Mouse (Mus musculus): Measurements from ENCODE around the gene Slc35d1. TPM values are rescaled to one million over a fixed set of nuclear protein-coding genes. Genes with fewer than 3 reads are reported as not detected.
A peak's percentile ranks its signal among the peaks of the same experiment; 100 is the strongest.

The Slc35d1 gene
- polyA plus RNA-seq, 1 experiment from 2014 or later, result 9.4 TPM

DNA sequence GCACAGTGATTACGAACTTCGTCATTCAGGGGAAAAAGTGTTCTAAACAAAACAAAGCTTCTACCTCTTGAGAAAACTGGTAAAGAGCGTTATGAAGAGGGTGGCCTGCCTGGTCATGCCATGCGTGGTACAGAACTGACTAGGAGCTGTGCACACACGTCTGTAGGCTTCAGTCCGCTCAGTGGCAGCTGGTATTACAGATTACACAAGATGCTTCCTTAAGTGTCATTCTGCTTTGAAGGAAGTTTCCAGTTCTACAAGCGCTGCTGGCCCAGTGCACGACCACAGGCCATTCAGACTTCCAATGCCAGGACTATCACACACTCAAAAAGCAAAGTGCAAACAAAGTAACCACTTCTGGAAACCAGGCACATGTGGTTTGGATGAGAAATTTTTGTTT lies 17.6 kb downstream of the Slc35d1 start:
- no peaks in the 10 kb centered on the region for H3K9me3 ChIP-seq (replicated peaks; ENCODE audit: low read length)
- ATAC-seq (replicated peaks; ENCODE audit: low FRiP score, low read depth) (no peak), DNase-seq (ENCODE audit: low spot score) (no peak)
- no peak overlapping the region for H3K9ac ChIP-seq (ENCODE audit: low read depth, low read length)
- H3K36me3 ChIP-seq (ENCODE audit: insufficient read depth, low read length), result peaks cover 23% of the 10 kb centered on the region; the same call in 1 of the 2 replicates
- no peak for TF ChIP-seq CTCF (IDR thresholded peaks at IDR 0.05; ENCODE audit: low read depth)
- H3K4me2 ChIP-seq (ENCODE audit: low read length), result no peak overlapping the region
- no peaks in the 10 kb centered on the region for H3K27me3 ChIP-seq (ENCODE audit: insufficient read depth, low read length)
- 88% methylated on average over 8 of the region's 8 CpGs for WGBS
- H3K4me3 ChIP-seq (replicated peaks; ENCODE audit: low read depth, low read length), result no peak overlapping the region
- H3K4me1 ChIP-seq (replicated peaks; ENCODE audit: insufficient read depth, low read length), result no peaks in the 10 kb centered on the region
- no peak overlapping the region for H3K27ac ChIP-seq

DNA sequence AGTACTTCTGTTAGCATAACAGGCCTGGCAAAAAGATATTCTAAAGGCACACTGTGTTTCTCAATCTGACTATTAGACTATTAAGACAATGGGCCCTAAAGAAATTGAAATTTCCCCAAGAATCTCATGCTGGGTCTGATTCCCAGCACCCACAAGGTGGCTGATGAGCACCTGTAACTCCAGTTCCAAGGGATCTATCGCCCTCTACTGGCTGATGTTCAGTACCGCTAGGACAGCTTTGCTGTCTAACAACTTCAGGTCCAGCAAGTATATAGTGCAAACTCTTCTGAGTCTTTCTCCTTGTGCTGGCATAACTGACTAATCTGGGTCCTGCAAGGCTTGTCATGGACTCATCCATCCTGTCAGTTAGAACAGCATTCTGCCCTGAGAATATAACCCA lies 22.5 kb downstream of the Slc35d1 start:
- Histone ChIP-seq H3K27me3 (ENCODE audit: insufficient read depth, low read length) (no peaks in the 10 kb centered on the region), H3K4me1 (replicated peaks; ENCODE audit: insufficient read depth, low read length) (no peaks in the 10 kb centered on the region), H3K9me3 (replicated peaks; ENCODE audit: low read length) (no peaks in the 10 kb centered on the region), H3K36me3 (ENCODE audit: insufficient read depth, low read length) (peaks cover 26% of the 10 kb centered on the region), H3K4me3 (replicated peaks; ENCODE audit: low read depth, low read length) (no peak overlapping the region), H3K9ac (ENCODE audit: low read depth, low read length) (no peak overlapping the region), H3K27ac (no peak overlapping the region), H3K4me2 (ENCODE audit: low read length) (no peak overlapping the region)
- TF ChIP-seq CTCF (IDR thresholded peaks at IDR 0.05; ENCODE audit: low read depth), result peak; percentile 32; the same call in 1 of the 2 replicates
- 95% methylated on average over 2 of the region's 2 CpGs for WGBS
- ATAC-seq (replicated peaks; ENCODE audit: low FRiP score, low read depth) (no peak), DNase-seq (ENCODE audit: low spot score) (no peak)

DNA sequence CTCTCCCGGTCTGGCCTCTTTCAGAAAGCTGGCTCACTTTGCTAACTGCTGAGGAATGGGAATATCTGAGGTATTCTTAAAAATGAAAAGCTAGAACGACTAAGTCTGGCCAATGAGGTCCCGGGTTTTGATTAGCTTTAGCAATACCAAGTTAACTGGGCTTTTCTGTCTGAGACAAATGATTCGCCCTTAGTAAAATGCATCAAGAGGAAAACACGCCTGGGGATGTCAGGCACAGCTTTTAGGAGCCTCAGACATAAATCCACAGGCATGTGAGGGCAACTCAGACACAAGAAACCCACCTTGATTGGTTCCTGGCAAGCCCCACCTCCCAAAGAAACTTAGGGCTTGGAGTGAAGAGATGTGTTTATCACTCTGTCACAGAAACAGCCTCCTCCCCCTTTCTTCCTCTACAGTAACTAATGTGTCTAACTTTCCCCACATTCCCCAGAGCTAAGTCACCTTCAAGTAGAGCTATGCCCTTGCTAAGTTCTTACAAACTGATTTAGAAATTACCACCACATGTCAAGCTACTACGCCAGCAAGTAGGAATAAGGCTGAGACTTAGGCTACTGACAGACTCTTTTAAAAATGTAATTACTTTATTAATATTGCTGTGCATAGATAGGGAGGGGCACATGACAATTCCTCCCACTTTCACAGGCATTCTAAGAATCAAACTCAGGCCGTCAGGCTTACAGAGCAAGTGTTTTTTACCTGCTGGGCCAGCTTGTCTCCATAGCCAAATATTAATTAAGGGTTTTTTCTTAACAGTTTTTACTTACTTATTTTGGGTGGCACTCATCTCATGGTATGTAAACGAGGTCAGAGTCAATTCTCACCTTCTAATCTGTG lies 26.0 kb downstream of the Slc35d1 start:
- 81% methylated on average over 8 of the region's 8 CpGs for WGBS

DNA sequence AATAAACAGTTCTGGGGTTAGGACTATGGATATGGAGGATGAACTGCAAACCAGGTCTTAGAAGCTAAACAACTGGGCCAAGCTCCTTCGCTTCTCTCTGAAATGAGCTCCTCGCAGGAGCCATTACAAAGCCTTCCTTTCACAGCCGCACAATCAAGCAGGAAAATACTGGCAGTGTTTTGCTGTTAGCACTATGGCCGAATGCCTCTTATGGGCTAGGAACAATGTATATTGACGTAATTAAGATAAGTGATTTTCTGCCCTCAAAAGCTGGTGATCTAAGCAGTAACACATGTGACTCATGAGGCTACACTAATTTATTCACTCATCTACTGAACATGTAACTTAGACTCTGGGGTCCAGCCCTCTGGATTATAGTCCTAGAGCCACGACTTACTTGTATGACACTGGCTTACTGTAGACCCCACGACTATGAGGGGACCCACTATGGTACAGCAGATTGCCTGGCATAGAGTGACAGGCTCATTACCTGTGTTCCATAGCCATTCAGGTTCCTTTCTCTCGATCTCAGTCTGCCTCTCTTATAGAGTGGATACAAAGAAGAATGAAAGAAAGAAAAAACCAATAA lies 34.6 kb downstream of the Slc35d1 start:
- WGBS, result 78% methylated on average over 8 of the region's 8 CpGs
- peaks cover 8% of the 10 kb centered on the region; the same call in 1 of the 2 replicates for H3K36me3 ChIP-seq (ENCODE audit: insufficient read depth, low read length)
- ATAC-seq (replicated peaks; ENCODE audit: low FRiP score, low read depth) (no peak), DNase-seq (ENCODE audit: low spot score) (no peak)
- no peak overlapping the region for H3K27ac ChIP-seq
- H3K27me3 ChIP-seq (ENCODE audit: insufficient read depth, low read length), result no peaks in the 10 kb centered on the region
- H3K9me3 ChIP-seq (replicated peaks; ENCODE audit: low read length), result no peaks in the 10 kb centered on the region
- no peak for TF ChIP-seq CTCF (IDR thresholded peaks at IDR 0.05; ENCODE audit: low read depth)
- H3K4me3 ChIP-seq (replicated peaks; ENCODE audit: low read depth, low read length), result no peak overlapping the region
- H3K4me2 ChIP-seq (ENCODE audit: low read length), result no peak overlapping the region
- no peak overlapping the region for H3K9ac ChIP-seq (ENCODE audit: low read depth, low read length)
- H3K4me1 ChIP-seq (replicated peaks; ENCODE audit: insufficient read depth, low read length), result peaks cover 6% of the 10 kb centered on the region; the same call in 1 of the 2 replicates

More for the DNA sequence above, 26.0 kb downstream of the Slc35d1 start:
- no peaks in the 10 kb centered on the region for H3K9me3 ChIP-seq (replicated peaks; ENCODE audit: low read length)
- no peaks in the 10 kb centered on the region for H3K4me1 ChIP-seq (replicated peaks; ENCODE audit: insufficient read depth, low read length)
- H3K36me3 ChIP-seq (ENCODE audit: insufficient read depth, low read length), result peaks cover 13% of the 10 kb centered on the region
- no peak overlapping the region for H3K9ac ChIP-seq (ENCODE audit: low read depth, low read length)
- H3K4me2 ChIP-seq (ENCODE audit: low read length), result no peak overlapping the region
- no peaks in the 10 kb centered on the region for H3K27me3 ChIP-seq (ENCODE audit: insufficient read depth, low read length)
- no peak overlapping the region for H3K4me3 ChIP-seq (replicated peaks; ENCODE audit: low read depth, low read length)
- H3K27ac ChIP-seq, result no peak overlapping the region
- peak; percentile 17 for DNase-seq (ENCODE audit: low spot score)
- no peak for TF ChIP-seq CTCF (IDR thresholded peaks at IDR 0.05; ENCODE audit: low read depth)
- no peak for ATAC-seq (replicated peaks; ENCODE audit: low FRiP score, low read depth)

DNA sequence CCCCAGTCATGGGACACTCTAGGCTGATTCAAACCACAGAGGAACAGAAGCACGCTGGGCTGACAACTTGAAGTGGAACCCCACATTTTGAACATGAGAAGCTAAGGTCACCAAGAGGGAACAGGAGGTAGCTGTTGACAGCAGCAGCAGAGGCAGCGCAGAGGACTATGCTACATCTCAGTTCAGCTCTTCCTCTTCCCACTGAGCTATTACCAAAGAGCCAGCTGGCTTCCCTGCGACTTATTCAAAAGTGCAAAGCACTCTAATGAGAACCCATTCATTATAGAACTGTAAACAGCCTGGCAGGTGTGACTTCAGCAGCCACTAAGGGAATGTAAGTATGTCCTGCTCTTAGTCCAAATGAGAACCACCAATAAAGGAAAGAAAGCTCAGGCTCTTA lies 35.4 kb downstream of the Slc35d1 start:
- Histone ChIP-seq H3K9me3 (replicated peaks; ENCODE audit: low read length) (no peaks in the 10 kb centered on the region), H3K36me3 (ENCODE audit: insufficient read depth, low read length) (peaks cover 8% of the 10 kb centered on the region; the same call in 1 of the 2 replicates), H3K9ac (ENCODE audit: low read depth, low read length) (no peak overlapping the region), H3K4me1 (replicated peaks; ENCODE audit: insufficient read depth, low read length) (peaks cover 6% of the 10 kb centered on the region; the same call in 1 of the 2 replicates), H3K4me3 (replicated peaks; ENCODE audit: low read depth, low read length) (no peak overlapping the region), H3K27me3 (ENCODE audit: insufficient read depth, low read length) (no peaks in the 10 kb centered on the region), H3K4me2 (ENCODE audit: low read length) (no peak overlapping the region), H3K27ac (no peak overlapping the region)
- no peak for ATAC-seq (replicated peaks; ENCODE audit: low FRiP score, low read depth)
- WGBS, result 77% methylated on average over 3 of the region's 3 CpGs
- DNase-seq (ENCODE audit: low spot score), result no peak
- no peak for TF ChIP-seq CTCF (IDR thresholded peaks at IDR 0.05; ENCODE audit: low read depth)

DNA sequence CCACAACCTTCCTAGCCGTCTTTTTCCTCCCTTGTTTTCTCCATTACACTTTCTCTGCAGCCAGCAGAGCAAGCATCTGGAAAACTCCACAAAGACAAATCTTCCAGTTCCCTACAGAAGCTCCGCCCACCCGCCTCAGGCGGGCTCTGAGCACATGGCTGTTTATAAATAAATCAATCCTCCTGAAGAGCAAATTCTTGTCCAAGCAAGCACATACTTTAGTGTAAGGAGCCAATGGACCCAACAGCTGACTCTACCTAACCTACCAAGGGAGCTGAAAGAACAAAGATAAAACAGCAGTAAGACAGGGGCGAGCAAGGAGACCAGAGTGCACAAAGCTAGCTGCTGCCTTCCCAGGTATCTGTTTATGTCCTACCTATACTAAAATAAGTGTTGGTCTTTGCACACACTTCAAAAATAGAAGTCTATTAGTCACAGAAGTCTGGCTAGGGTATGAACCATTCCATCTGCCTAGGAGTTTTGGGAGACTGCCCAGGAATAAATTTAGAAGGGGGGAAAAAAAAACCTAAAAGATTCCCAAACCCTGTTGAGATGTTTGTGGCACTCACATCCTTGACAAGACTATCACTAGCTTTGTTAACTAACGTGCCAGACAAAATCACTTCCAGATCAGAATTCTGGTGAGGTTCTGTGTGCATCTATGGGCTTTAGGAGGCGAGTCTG lies 36.2 kb downstream of the Slc35d1 start:
- H3K27ac ChIP-seq, result no peak overlapping the region
- TF ChIP-seq CTCF (IDR thresholded peaks at IDR 0.05; ENCODE audit: low read depth), result no peak
- ATAC-seq (replicated peaks; ENCODE audit: low FRiP score, low read depth), result peak; percentile 52; the same call in 1 of the 2 replicates

More for the DNA sequence above, 36.2 kb downstream of the Slc35d1 start:
- Histone ChIP-seq H3K9ac (ENCODE audit: low read depth, low read length) (no peak overlapping the region), H3K9me3 (replicated peaks; ENCODE audit: low read length) (no peaks in the 10 kb centered on the region), H3K4me3 (replicated peaks; ENCODE audit: low read depth, low read length) (no peak overlapping the region), H3K27me3 (ENCODE audit: insufficient read depth, low read length) (no peaks in the 10 kb centered on the region), H3K4me2 (ENCODE audit: low read length) (no peak overlapping the region), H3K4me1 (replicated peaks; ENCODE audit: insufficient read depth, low read length) (peaks cover 6% of the 10 kb centered on the region; the same call in 1 of the 2 replicates), H3K36me3 (ENCODE audit: insufficient read depth, low read length) (peaks cover 7% of the 10 kb centered on the region; the same call in 1 of the 2 replicates)
- peak; percentile 79 for DNase-seq (ENCODE audit: low spot score)
- WGBS, result 63% methylated on average over 7 of the region's 7 CpGs
